Mouse (Mus musculus) stomach, postnatal 0 days (tissue): ENCODE measurements around the gene Rps29.

Source experiments
- CTCF ChIP-seq: IDR thresholded peaks from 2 replicates; pipeline ENCODE4 v1.5.1; 2016; ENCODE audit warnings: antibody characterized with exemption, low read depth, mild to moderate bottlenecking, moderate library complexity
- EP300 ChIP-seq: optimal IDR thresholded peaks from 2 replicates; pipeline ENCODE3; 2016; ENCODE audit warnings: antibody characterized with exemption

- peak; percentile 76 for TF ChIP-seq CTCF
- no peak for TF ChIP-seq EP300
These were observed 27.0 kb downstream of the Rps29 start for GRCm38 (mm10) chr12:69131981-69132380.
